Mouse (Mus musculus): ENCODE results near the gene Ppp5c. TPM values are rescaled to one million over a fixed set of nuclear protein-coding genes. Genes with fewer than 3 reads are reported as not detected.

Ppp5c gene
- total and polyA plus RNA-seq, 3 experiments: 50.2 to 112 (median 94.1) TPM

DNA sequence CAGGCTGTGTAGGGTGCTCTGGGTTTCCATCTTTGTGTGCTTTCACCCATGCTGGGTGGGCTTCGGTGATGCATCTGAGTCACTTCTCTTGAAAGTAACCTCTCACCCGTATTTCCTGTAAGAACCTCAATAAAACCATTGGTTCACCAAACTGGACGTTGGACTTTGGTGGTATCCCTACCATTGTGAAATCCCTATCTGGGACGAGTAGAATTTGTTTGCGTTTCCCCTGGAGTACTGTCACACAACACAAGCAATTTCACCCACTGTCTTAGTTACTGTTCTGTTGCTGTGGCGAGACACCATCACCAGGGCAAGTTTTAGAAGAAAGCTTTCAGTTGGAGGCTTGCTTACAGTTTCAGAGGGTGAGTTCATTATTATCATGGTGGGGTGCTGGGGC is 59.3 kb downstream of the Ppp5c start:
- no peaks in the 10 kb centered on the region for H3K9me3 ChIP-seq (replicated peaks)
- H3K27me3 ChIP-seq (ENCODE audit: insufficient read depth, low read length): 0 out of 2 replicates have a peak, but pooled peaks cover 6% of the 10 kb centered on the region
- no peak overlapping the region for H3K4me3 ChIP-seq (ENCODE audit: low read depth, low read length)
- DNase-seq (ENCODE audit: low spot score) (no peak), ATAC-seq (ENCODE audit: extremely low read depth, insufficient number of reproducible peaks, low FRiP score, poor library complexity, severe bottlenecking) (no peak)
- TF ChIP-seq CTCF (IDR thresholded peaks at IDR 0.05; ENCODE audit: low read depth, low read length) (no peak), POLR2AphosphoS5 (IDR thresholded peaks at IDR 0.05; ENCODE audit: insufficient replicate concordance, low read depth, low read length) (no peak), GATA2 (IDR thresholded peaks at IDR 0.05; ENCODE audit: borderline replicate concordance, low read depth, low read length) (no peak), TAL1 (conservative IDR thresholded peaks at IDR 0.05; ENCODE audit: low read depth, low read length) (no peak), GATA1 (IDR thresholded peaks at IDR 0.05; ENCODE audit: borderline replicate concordance, low read length) (no peak)
- peaks cover 4% of the 10 kb centered on the region; the same call in 1 of the 2 replicates for H3K4me1 ChIP-seq (ENCODE audit: insufficient read depth, low read depth, low read length)
- no peaks in the 10 kb centered on the region for H3K36me3 ChIP-seq (replicated peaks)

DNA sequence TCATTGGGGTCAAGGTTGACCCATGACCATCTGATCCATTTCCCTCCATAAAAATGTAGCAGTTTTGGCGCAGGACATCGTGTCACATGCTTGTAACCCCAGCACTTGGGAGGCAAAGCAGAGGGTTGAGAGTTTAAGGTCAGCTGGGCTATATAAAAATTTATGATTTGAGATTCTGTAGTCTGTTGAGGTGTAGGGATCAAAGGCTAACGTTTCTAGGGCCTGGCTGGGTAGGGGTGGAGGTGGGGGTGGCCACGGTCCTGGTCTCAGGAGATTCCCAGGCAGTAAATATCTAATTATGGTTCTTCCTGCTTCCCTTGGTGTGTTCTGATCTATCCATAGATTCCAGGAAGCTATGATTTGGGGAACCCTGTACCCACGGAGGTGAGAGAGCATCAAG is 66.0 kb downstream of the Ppp5c start:
- DNase-seq (ENCODE audit: low spot score): no peak
- no peak overlapping the region for H3K4me3 ChIP-seq (ENCODE audit: low read depth, low read length)
- H3K36me3 ChIP-seq (replicated peaks): no peaks in the 10 kb centered on the region
- no peaks in the 10 kb centered on the region for H3K4me1 ChIP-seq (ENCODE audit: insufficient read depth, low read depth, low read length)
- peaks cover 32% of the 10 kb centered on the region for H3K27me3 ChIP-seq (ENCODE audit: insufficient read depth, low read length)
- TF ChIP-seq TAL1 (conservative IDR thresholded peaks at IDR 0.05; ENCODE audit: low read depth, low read length) (no peak), GATA1 (IDR thresholded peaks at IDR 0.05; ENCODE audit: borderline replicate concordance, low read length) (no peak), CTCF (IDR thresholded peaks at IDR 0.05; ENCODE audit: low read depth, low read length) (no peak), GATA2 (IDR thresholded peaks at IDR 0.05; ENCODE audit: borderline replicate concordance, low read depth, low read length) (no peak), POLR2AphosphoS5 (IDR thresholded peaks at IDR 0.05; ENCODE audit: insufficient replicate concordance, low read depth, low read length) (no peak)
- ATAC-seq (ENCODE audit: extremely low read depth, insufficient number of reproducible peaks, low FRiP score, poor library complexity, severe bottlenecking): no peak
- H3K9me3 ChIP-seq (replicated peaks): no peaks in the 10 kb centered on the region

DNA sequence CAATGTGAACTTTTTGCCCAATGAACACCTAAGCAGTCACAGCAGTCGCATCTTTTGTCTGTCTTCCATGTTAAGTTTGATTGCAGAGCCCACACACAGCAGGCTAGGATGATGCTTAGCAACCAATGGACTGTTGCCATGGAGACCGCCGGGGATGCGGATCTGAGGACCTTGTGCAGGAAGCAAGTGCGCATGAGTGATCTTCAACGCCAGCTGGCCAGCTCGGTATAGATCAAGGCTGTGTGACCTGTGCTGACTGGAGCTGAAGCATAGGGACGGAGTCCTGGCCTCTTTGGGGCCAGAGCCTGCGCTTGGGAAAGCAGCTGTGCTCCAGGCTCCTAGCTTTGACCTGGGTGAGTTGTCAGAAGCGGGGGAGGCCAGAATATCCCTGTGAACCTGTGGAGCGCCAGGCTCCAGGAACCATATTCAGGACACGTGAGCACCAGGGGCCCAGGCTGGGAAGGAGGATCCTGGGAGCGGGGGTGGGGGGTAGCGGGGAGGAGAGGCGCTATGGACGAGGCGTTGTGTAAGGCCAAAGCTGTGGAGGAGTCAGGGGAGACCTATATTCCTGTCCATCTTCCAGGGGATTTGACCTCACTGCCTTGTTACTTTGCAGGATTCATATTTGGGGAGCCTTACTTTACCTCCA is 68.1 kb downstream of the Ppp5c start, which contains the start of gene Pnmal1:
TSS of gene Pnmal1 (plus strand) at position 141 of the 649 bp plus-strand sequence.
- Histone ChIP-seq H3K4me3 (ENCODE audit: low read depth, low read length) (no peak within 1 kb of the TSS), H3K4me1 (ENCODE audit: insufficient read depth, low read depth, low read length) (peaks cover 4% of the 10 kb centered on the region; the same call in 1 of the 2 replicates), H3K27me3 (ENCODE audit: insufficient read depth, low read length) (peaks cover 38% of the 10 kb centered on the region), H3K9me3 (replicated peaks) (no peaks in the 10 kb centered on the region), H3K36me3 (replicated peaks) (no peaks in the 10 kb centered on the region)
- no peak for TF ChIP-seq POLR2AphosphoS5 (IDR thresholded peaks at IDR 0.05; ENCODE audit: insufficient replicate concordance, low read depth, low read length)
- no peak for TF ChIP-seq GATA2 (IDR thresholded peaks at IDR 0.05; ENCODE audit: borderline replicate concordance, low read depth, low read length)
- no peak for TF ChIP-seq CTCF (IDR thresholded peaks at IDR 0.05; ENCODE audit: low read depth, low read length)
- no peak for TF ChIP-seq TAL1 (conservative IDR thresholded peaks at IDR 0.05; ENCODE audit: low read depth, low read length)
- no peak for TF ChIP-seq GATA1 (IDR thresholded peaks at IDR 0.05; ENCODE audit: borderline replicate concordance, low read length)
- ATAC-seq (ENCODE audit: extremely low read depth, insufficient number of reproducible peaks, low FRiP score, poor library complexity, severe bottlenecking) (no peak), DNase-seq (ENCODE audit: low spot score) (no peak)

DNA sequence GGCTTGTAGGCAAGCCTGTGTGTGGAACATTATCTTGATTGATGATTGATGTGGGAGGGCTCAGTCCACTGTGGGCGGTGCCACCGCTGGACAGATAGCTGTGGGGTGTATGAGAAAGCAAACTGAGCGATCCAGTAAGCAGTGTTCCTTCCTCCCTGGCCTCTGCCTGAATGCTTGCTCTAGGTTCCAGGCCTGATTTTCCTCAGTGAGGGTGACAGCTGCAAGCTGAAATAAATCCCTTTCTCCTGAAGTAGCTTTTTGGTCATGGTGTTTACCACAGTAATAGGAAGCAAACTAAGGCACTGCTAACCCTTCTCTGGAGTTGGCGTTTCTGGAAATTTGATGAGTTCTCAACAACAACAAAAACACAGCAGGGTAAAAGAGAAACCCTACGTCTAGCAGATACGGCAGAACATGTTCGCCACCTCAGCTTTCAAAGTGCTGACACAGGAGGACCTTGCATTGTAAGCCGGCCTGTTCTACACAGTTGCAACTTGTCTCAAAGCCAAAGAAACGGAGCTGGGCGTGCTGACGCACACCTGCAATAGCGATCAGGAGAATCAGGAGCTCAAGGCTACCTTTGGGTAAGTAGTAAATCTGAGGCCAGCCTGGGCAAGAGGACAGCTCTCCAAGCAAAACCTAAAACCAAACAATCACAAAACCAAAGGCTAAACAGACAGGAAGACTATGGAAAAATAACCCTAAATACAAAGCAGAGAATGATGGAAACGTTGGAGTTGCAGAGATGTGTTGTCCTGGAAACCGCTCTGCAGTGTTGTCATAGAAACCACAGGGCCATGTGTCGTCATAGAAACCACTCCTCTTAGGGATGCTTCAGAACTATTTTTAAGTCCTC is 71.1 kb downstream of the Ppp5c start:
- TF ChIP-seq TAL1 (conservative IDR thresholded peaks at IDR 0.05; ENCODE audit: low read depth, low read length): no peak
- no peak for TF ChIP-seq CTCF (IDR thresholded peaks at IDR 0.05; ENCODE audit: low read depth, low read length)
- no peak overlapping the region for H3K4me3 ChIP-seq (ENCODE audit: low read depth, low read length)
- H3K36me3 ChIP-seq (replicated peaks): no peaks in the 10 kb centered on the region
- DNase-seq (ENCODE audit: low spot score) (no peak), ATAC-seq (ENCODE audit: extremely low read depth, insufficient number of reproducible peaks, low FRiP score, poor library complexity, severe bottlenecking) (no peak)
- H3K27me3 ChIP-seq (ENCODE audit: insufficient read depth, low read length): peaks cover 28% of the 10 kb centered on the region
- peaks cover 5% of the 10 kb centered on the region; the same call in 1 of the 2 replicates for H3K4me1 ChIP-seq (ENCODE audit: insufficient read depth, low read depth, low read length)
- H3K9me3 ChIP-seq (replicated peaks): no peaks in the 10 kb centered on the region

DNA sequence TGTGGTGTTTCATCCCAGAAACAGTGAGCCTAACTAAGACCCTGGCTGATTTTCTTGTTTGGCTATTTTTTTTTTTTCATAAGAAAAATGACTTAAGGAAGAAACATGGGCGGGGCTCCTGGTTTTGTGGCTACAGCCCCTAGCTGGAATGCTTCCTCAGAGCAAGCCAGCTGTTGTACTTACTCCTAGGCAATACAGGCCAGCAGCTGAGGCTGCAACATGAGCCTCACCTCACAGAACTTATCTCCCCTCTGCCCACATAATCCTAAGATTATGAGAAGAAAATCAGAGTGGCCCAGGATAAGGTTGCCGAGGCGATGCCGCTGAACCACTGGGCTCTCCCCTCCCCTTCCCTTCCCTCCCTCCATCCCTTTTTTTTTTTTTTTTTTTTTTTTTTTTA is 72.0 kb downstream of the Ppp5c start:
- no peaks in the 10 kb centered on the region for H3K36me3 ChIP-seq (replicated peaks)
- H3K4me3 ChIP-seq (ENCODE audit: low read depth, low read length): no peak overlapping the region
- peaks cover 21% of the 10 kb centered on the region for H3K27me3 ChIP-seq (ENCODE audit: insufficient read depth, low read length)
- H3K4me1 ChIP-seq (ENCODE audit: insufficient read depth, low read depth, low read length): peaks cover 5% of the 10 kb centered on the region; the same call in 1 of the 2 replicates
- no peaks in the 10 kb centered on the region for H3K9me3 ChIP-seq (replicated peaks)
- DNase-seq (ENCODE audit: low spot score) (no peak), ATAC-seq (ENCODE audit: extremely low read depth, insufficient number of reproducible peaks, low FRiP score, poor library complexity, severe bottlenecking) (no peak)
- TF ChIP-seq GATA1 (IDR thresholded peaks at IDR 0.05; ENCODE audit: borderline replicate concordance, low read length) (no peak), CTCF (IDR thresholded peaks at IDR 0.05; ENCODE audit: low read depth, low read length) (no peak), TAL1 (conservative IDR thresholded peaks at IDR 0.05; ENCODE audit: low read depth, low read length) (no peak), GATA2 (IDR thresholded peaks at IDR 0.05; ENCODE audit: borderline replicate concordance, low read depth, low read length) (no peak), POLR2AphosphoS5 (IDR thresholded peaks at IDR 0.05; ENCODE audit: insufficient replicate concordance, low read depth, low read length) (no peak)

Other genes with a start within 250 kb of the Ppp5c start
- 18.8 and 61.2 TPM in 2 replicates for gene Slc1a5, start 246.6 kb downstream of the Ppp5c start, total RNA-seq (2014; fragmentation: Nextera tagmentation)
- gene Slc1a5, start 246.6 kb downstream of the Ppp5c start, total RNA-seq (2017): 5.9 and 7.1 TPM in 2 replicates
- gene Slc1a5, start 246.6 kb downstream of the Ppp5c start, polyA plus RNA-seq (2012): 13.9 and 14.7 TPM in 2 replicates
- 40.3 and 67.7 TPM in 2 replicates for gene Strn4, start 212.0 kb downstream of the Ppp5c start, total RNA-seq (2014; fragmentation: Nextera tagmentation)
- 33.8 and 38.9 TPM in 2 replicates for gene Strn4, start 212.0 kb downstream of the Ppp5c start, total RNA-seq (2017)
- gene Strn4, start 212.0 kb downstream of the Ppp5c start, polyA plus RNA-seq (2012): 62.4 and 64.4 TPM in 2 replicates
- gene Fkrp, start 211.2 kb downstream of the Ppp5c start, total RNA-seq (2014; fragmentation: Nextera tagmentation): 12.3 and 18.0 TPM in 2 replicates
- gene Fkrp, start 211.2 kb downstream of the Ppp5c start, total RNA-seq (2017): 10.5 and 11.3 TPM in 2 replicates
- gene Fkrp, start 211.2 kb downstream of the Ppp5c start, polyA plus RNA-seq (2012): 30.6 and 32.9 TPM in 2 replicates
- 23.6 and 28.7 TPM in 2 replicates for gene Prkd2, start 185.0 kb downstream of the Ppp5c start, total RNA-seq (2014; fragmentation: Nextera tagmentation)
- gene Prkd2, start 185.0 kb downstream of the Ppp5c start, total RNA-seq (2017): 3.9 and 4.4 TPM in 2 replicates
- 13.6 and 22.4 TPM in 2 replicates for gene Prkd2, start 185.0 kb downstream of the Ppp5c start, polyA plus RNA-seq (2012)
- 0.30 TPM in 1 of 2 replicates, not detected in the other for gene Dact3, start 152.6 kb downstream of the Ppp5c start, total RNA-seq (2014; fragmentation: Nextera tagmentation)
- 0.05 and 0.12 TPM in 2 replicates for gene Dact3, start 152.6 kb downstream of the Ppp5c start, total RNA-seq (2017)
- gene Dact3, start 152.6 kb downstream of the Ppp5c start, polyA plus RNA-seq (2012): 0.28 and 0.30 TPM in 2 replicates
- not detected in 2 replicates for gene Gng8, start 136.1 kb downstream of the Ppp5c start, total RNA-seq (2014; fragmentation: Nextera tagmentation)
- 0.23 TPM in 1 of 2 replicates, not detected in the other for gene Gng8, start 136.1 kb downstream of the Ppp5c start, total RNA-seq (2017)
- gene Gng8, start 136.1 kb downstream of the Ppp5c start, polyA plus RNA-seq (2012): not detected in 2 replicates
- gene Ptgir, start 121.4 kb downstream of the Ppp5c start, total RNA-seq (2014; fragmentation: Nextera tagmentation): not detected in 2 replicates
- 3.1 and 3.5 TPM in 2 replicates for gene Ptgir, start 121.4 kb downstream of the Ppp5c start, total RNA-seq (2017)
- 0.05 and 0.07 TPM in 2 replicates for gene Ptgir, start 121.4 kb downstream of the Ppp5c start, polyA plus RNA-seq (2012)
- gene Calm3, start 103.8 kb downstream of the Ppp5c start, total RNA-seq (2014; fragmentation: Nextera tagmentation): 157 and 166 TPM in 2 replicates
- gene Calm3, start 103.8 kb downstream of the Ppp5c start, total RNA-seq (2017): 313 and 344 TPM in 2 replicates
- gene Calm3, start 103.8 kb downstream of the Ppp5c start, polyA plus RNA-seq (2012): 792 and 815 TPM in 2 replicates
- not detected in 2 replicates for gene Pnmal2, start 83.2 kb downstream of the Ppp5c start, total RNA-seq (2014; fragmentation: Nextera tagmentation)
- gene Pnmal2, start 83.2 kb downstream of the Ppp5c start, total RNA-seq (2017): 0.06 and 0.22 TPM in 2 replicates
- not detected in 2 replicates for gene Pnmal2, start 83.2 kb downstream of the Ppp5c start, polyA plus RNA-seq (2012)
- not detected in 2 replicates for gene Pnmal1, start 68.2 kb downstream of the Ppp5c start, total RNA-seq (2014; fragmentation: Nextera tagmentation)
- 0.05 TPM in 1 of 2 replicates, not detected in the other for gene Pnmal1, start 68.2 kb downstream of the Ppp5c start, total RNA-seq (2017)
- gene Pnmal1, start 68.2 kb downstream of the Ppp5c start, polyA plus RNA-seq (2012): 0.01 TPM in 1 of 2 replicates, not detected in the other
- gene Gm42372, start 44.8 kb downstream of the Ppp5c start, total RNA-seq (2014; fragmentation: Nextera tagmentation): not detected in 2 replicates
- gene Gm42372, start 44.8 kb downstream of the Ppp5c start, total RNA-seq (2017): 0.06 and 0.22 TPM in 2 replicates
- not detected in 2 replicates for gene Gm42372, start 44.8 kb downstream of the Ppp5c start, polyA plus RNA-seq (2012)
- 7.1 and 8.2 TPM in 2 replicates for gene Ccdc8, start 35.2 kb downstream of the Ppp5c start, total RNA-seq (2014; fragmentation: Nextera tagmentation)
- 3.3 and 4.1 TPM in 2 replicates for gene Ccdc8, start 35.2 kb downstream of the Ppp5c start, total RNA-seq (2017)
- 17.6 and 18.6 TPM in 2 replicates for gene Ccdc8, start 35.2 kb downstream of the Ppp5c start, polyA plus RNA-seq (2012)
- gene Hif3a, start 34.5 kb upstream of the Ppp5c start, total RNA-seq (2014; fragmentation: Nextera tagmentation): 240 and 246 TPM in 2 replicates
- gene Hif3a, start 34.5 kb upstream of the Ppp5c start, total RNA-seq (2017): 18.0 and 19.6 TPM in 2 replicates
- 162 and 183 TPM in 2 replicates for gene Hif3a, start 34.5 kb upstream of the Ppp5c start, polyA plus RNA-seq (2012)
- 0.87 and 1.9 TPM in 2 replicates for gene Psg16, start 46.1 kb upstream of the Ppp5c start, total RNA-seq (2014; fragmentation: Nextera tagmentation)
- 0.29 and 0.71 TPM in 2 replicates for gene Psg16, start 46.1 kb upstream of the Ppp5c start, total RNA-seq (2017)
- 0.02 and 0.08 TPM in 2 replicates for gene Psg16, start 46.1 kb upstream of the Ppp5c start, polyA plus RNA-seq (2012)
- gene Ceacam3, start 122.4 kb upstream of the Ppp5c start, total RNA-seq (2014; fragmentation: Nextera tagmentation): not detected in 2 replicates
- gene Ceacam3, start 122.4 kb upstream of the Ppp5c start, total RNA-seq (2017): 0.29 and 0.44 TPM in 2 replicates
- gene Ceacam3, start 122.4 kb upstream of the Ppp5c start, polyA plus RNA-seq (2012): 0.02 TPM in 1 of 2 replicates, not detected in the other
- not detected in 2 replicates for gene Psg29, start 175.6 kb upstream of the Ppp5c start, total RNA-seq (2014; fragmentation: Nextera tagmentation)
- gene Psg29, start 175.6 kb upstream of the Ppp5c start, total RNA-seq (2017): 0.06 and 0.11 TPM in 2 replicates
- gene Psg29, start 175.6 kb upstream of the Ppp5c start, polyA plus RNA-seq (2012): not detected in 2 replicates

Measured in G1E (cell line).